Comparison of ENCODE assay signal across 8 mouse cellular contexts in the genomic region with DNA sequence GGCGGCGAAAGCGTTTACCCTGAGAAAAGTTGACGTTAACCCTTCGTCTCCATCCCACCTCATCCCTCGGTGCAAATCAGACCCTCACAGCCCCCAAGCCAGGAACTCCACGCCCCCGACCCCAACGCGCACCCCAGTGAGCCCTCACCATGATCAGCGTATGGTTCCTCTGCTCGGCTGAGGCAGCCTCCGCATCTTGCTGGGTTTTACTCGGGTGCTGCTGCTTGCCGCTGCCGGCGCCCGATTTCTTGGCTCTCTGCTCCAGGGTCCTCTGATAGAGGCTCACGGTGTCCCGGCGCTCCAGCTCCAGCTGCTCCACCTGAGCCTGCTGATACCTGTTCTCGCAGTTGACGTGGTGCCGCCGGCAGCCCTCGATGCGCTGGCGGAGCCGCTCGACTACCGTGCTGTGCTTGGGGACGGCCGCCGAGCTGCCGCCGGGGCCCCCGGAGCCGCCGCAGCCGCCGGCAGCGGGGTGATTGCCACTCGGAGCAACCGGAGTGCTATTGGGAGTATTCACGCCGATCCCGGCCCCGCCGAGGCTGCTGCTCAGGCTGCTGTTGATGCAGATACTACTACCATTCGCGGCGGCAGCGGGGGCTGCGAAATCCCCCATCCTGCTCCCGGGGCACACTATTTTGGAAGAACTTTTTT. TPM values are rescaled to one million over a fixed set of nuclear protein-coding genes. Genes with fewer than 3 reads are reported as not detected.
DNase-seq lines count a peak whose midpoint lies in the region; ATAC-seq and TF ChIP-seq lines count a peak whose summit lies in the region.

No protein-coding gene starts in this region.

- WGBS in embryonic facial prominence, embryonic 15.5 days: under 1% methylated on average over 55 of the region's 55 CpGs
- under 1% methylated on average over 55 of the region's 55 CpGs for WGBS in heart, embryonic 13.5 days
- under 1% methylated on average over 55 of the region's 55 CpGs for WGBS in kidney, embryonic 16.5 days
- WGBS in liver, embryonic 11.5 days: under 1% methylated on average over 55 of the region's 55 CpGs
- WGBS in stomach, postnatal 0 days: under 1% methylated on average over 55 of the region's 55 CpGs

- no peaks in the 10 kb centered on the region for H3K9me3 ChIP-seq in embryonic facial prominence, embryonic 15.5 days (replicated peaks)
- H3K9me3 ChIP-seq in heart, embryonic 13.5 days: no peaks in the 10 kb centered on the region
- H3K9me3 ChIP-seq in kidney, embryonic 16.5 days (ENCODE audit: low read length): no peaks in the 10 kb centered on the region
- H3K9me3 ChIP-seq in liver, embryonic 11.5 days (ENCODE audit: control insufficient read depth, low read length): no peaks in the 10 kb centered on the region
- H3K9me3 ChIP-seq in stomach, postnatal 0 days (ENCODE audit: control insufficient read depth, low read length): no peaks in the 10 kb centered on the region

- H3K9ac ChIP-seq in embryonic facial prominence, embryonic 15.5 days: peak overlapping the region; percentile 70
- H3K9ac ChIP-seq in heart, embryonic 13.5 days: peak overlapping the region; percentile 93
- H3K9ac ChIP-seq in kidney, embryonic 16.5 days (replicated peaks; ENCODE audit: low read length): peak overlapping the region; percentile 95
- peak overlapping the region; percentile 66 for H3K9ac ChIP-seq in liver, embryonic 11.5 days (ENCODE audit: low read depth, low read length)
- H3K9ac ChIP-seq in stomach, postnatal 0 days (ENCODE audit: low read length): peak overlapping the region; percentile 87

- H3K4me3 ChIP-seq in embryonic facial prominence, embryonic 15.5 days (replicated peaks): peak overlapping the region; percentile 76
- peak overlapping the region; percentile 84 for H3K4me3 ChIP-seq in heart, embryonic 13.5 days
- H3K4me3 ChIP-seq in kidney, embryonic 16.5 days (ENCODE audit: low read length): peak overlapping the region; percentile 89
- H3K4me3 ChIP-seq in liver, embryonic 11.5 days (ENCODE audit: low read depth, low read length): peak overlapping the region; percentile 66
- peak overlapping the region; percentile 84 for H3K4me3 ChIP-seq in stomach, postnatal 0 days (ENCODE audit: low read depth, low read length)

- TF ChIP-seq CTCF in stomach, postnatal 0 days (IDR thresholded peaks at IDR 0.05; ENCODE audit: low read depth): no peak

- peak; percentile 58 for DNase-seq in 3T3-L1 (ENCODE audit: low read depth, low spot score)
- peak; percentile 65 for DNase-seq in adrenal gland, postnatal 25 days
- peak; percentile 71 for DNase-seq in liver, embryonic 11.5 days (ENCODE audit: low spot score)
- DNase-seq in neural tube, embryonic 10.5 days (ENCODE audit: extremely low spot score, low spot score): peak; percentile 79
- DNase-seq in stomach, postnatal 0 days (ENCODE audit: low spot score): peak; percentile 67

- ATAC-seq in embryonic facial prominence, embryonic 15.5 days (ENCODE audit: insufficient number of reproducible peaks, low FRiP score, low TSS enrichment, low read depth): no peak
- ATAC-seq in heart, embryonic 13.5 days (ENCODE audit: extremely low read depth, insufficient number of reproducible peaks, low FRiP score, low TSS enrichment): no peak
- no peak for ATAC-seq in kidney, embryonic 16.5 days (ENCODE audit: low FRiP score, low TSS enrichment)
- no peak for ATAC-seq in liver, embryonic 11.5 days (replicated peaks; ENCODE audit: low FRiP score)
- no peak for ATAC-seq in stomach, postnatal 0 days (ENCODE audit: low FRiP score, low TSS enrichment)

- peaks cover 5% of the 10 kb centered on the region; the same call in 1 of the 2 replicates for H3K4me1 ChIP-seq in embryonic facial prominence, embryonic 15.5 days
- H3K4me1 ChIP-seq in heart, embryonic 13.5 days: peaks cover 7% of the 10 kb centered on the region
- peaks cover 18% of the 10 kb centered on the region for H3K4me1 ChIP-seq in kidney, embryonic 16.5 days (ENCODE audit: insufficient read depth, low read length)
- H3K4me1 ChIP-seq in liver, embryonic 11.5 days (replicated peaks; ENCODE audit: control insufficient read depth, insufficient read depth, low read length): peaks cover 5% of the 10 kb centered on the region
- no peaks in the 10 kb centered on the region for H3K4me1 ChIP-seq in stomach, postnatal 0 days (replicated peaks; ENCODE audit: control insufficient read depth, insufficient read depth)

- H3K27ac ChIP-seq in embryonic facial prominence, embryonic 15.5 days (replicated peaks): peak overlapping the region; percentile 98
- H3K27ac ChIP-seq in heart, embryonic 13.5 days (replicated peaks): peak overlapping the region; percentile 100
- peak overlapping the region; percentile 99 for H3K27ac ChIP-seq in kidney, embryonic 16.5 days (ENCODE audit: low read length)
- peak overlapping the region; percentile 91 for H3K27ac ChIP-seq in liver, embryonic 11.5 days (ENCODE audit: low read depth, low read length)
- peak overlapping the region; percentile 99 for H3K27ac ChIP-seq in stomach, postnatal 0 days (replicated peaks)

- TF ChIP-seq EP300 in stomach, postnatal 0 days (optimal IDR thresholded peaks at IDR 0.05): no peak

- peak overlapping the region; percentile 93 for H3K4me2 ChIP-seq in embryonic facial prominence, embryonic 15.5 days (replicated peaks)
- peak overlapping the region; percentile 91 for H3K4me2 ChIP-seq in heart, embryonic 13.5 days
- peak overlapping the region; percentile 70 for H3K4me2 ChIP-seq in kidney, embryonic 16.5 days (replicated peaks; ENCODE audit: low read depth, low read length)
- peak overlapping the region; percentile 93 for H3K4me2 ChIP-seq in liver, embryonic 11.5 days
- H3K4me2 ChIP-seq in stomach, postnatal 0 days (replicated peaks; ENCODE audit: low read depth): peak overlapping the region; percentile 89

- no peaks in the 10 kb centered on the region for H3K36me3 ChIP-seq in embryonic facial prominence, embryonic 15.5 days
- H3K36me3 ChIP-seq in heart, embryonic 13.5 days: no peaks in the 10 kb centered on the region
- no peaks in the 10 kb centered on the region for H3K36me3 ChIP-seq in kidney, embryonic 16.5 days (ENCODE audit: insufficient read depth, low read length)
- H3K36me3 ChIP-seq in liver, embryonic 11.5 days (ENCODE audit: control insufficient read depth, insufficient read depth, low read length): no peaks in the 10 kb centered on the region
- no peaks in the 10 kb centered on the region for H3K36me3 ChIP-seq in stomach, postnatal 0 days (ENCODE audit: control insufficient read depth, insufficient read depth, low read length)

- no peaks in the 10 kb centered on the region for H3K27me3 ChIP-seq in embryonic facial prominence, embryonic 15.5 days
- H3K27me3 ChIP-seq in heart, embryonic 13.5 days (replicated peaks): no peaks in the 10 kb centered on the region
- no peaks in the 10 kb centered on the region for H3K27me3 ChIP-seq in kidney, embryonic 16.5 days (ENCODE audit: insufficient read depth, low read length)
- H3K27me3 ChIP-seq in liver, embryonic 11.5 days (replicated peaks; ENCODE audit: control insufficient read depth, insufficient read depth, low read length): no peaks in the 10 kb centered on the region
- H3K27me3 ChIP-seq in stomach, postnatal 0 days (ENCODE audit: control insufficient read depth, insufficient read depth, low read length): no peaks in the 10 kb centered on the region

RNA-seq across cellular contexts. Expression of gene Maml3, which starts 1.2 kb away (rescaled TPM):
- 8.2 and 11.8 TPM in 2 replicates for total RNA-seq in adrenal gland, postnatal 25 days (2021)
- 6.5 TPM in 2 replicates for polyA plus RNA-seq in embryonic facial prominence, embryonic 15.5 days (2015; fragmentation: Nextera tagmentation; extraction: Ambion mirVana)
- 2.1 and 2.4 TPM in 2 replicates for polyA plus RNA-seq in heart, embryonic 13.5 days (2015; fragmentation: Nextera tagmentation; extraction: Ambion mirVana)
- polyA plus RNA-seq in kidney, embryonic 16.5 days (2015; fragmentation: Nextera tagmentation; extraction: Ambion mirVana): 6.7 and 8.1 TPM in 2 replicates
- polyA plus RNA-seq in liver, embryonic 11.5 days (2014; fragmentation: Nextera tagmentation; extraction: Ambion mirVana): 2.9 and 3.1 TPM in 2 replicates
- 2.8 and 2.9 TPM in 2 replicates for polyA plus RNA-seq in stomach, postnatal 0 days (2015; fragmentation: Nextera tagmentation; extraction: Ambion mirVana)
